ENCODE assay signal across 21 mouse cellular contexts in the genomic region with DNA sequence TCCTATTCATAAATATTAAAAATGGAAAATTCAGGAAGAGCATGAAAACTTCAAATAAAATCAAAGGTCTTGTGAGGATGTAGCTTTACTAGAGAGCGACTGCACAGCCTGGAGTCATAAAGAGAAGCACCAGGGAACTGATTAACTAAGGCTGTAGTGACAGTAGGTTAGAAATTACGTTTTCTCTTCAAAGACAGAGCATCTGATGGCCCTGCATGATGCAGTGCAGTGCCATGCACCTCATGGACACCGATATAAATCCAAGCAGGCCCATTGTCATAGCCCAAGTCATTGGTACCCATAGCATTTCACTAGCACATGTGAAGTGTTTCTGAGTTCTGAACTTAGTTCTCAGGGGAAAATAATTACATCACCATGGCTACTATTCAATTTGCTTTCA.
"Had no signal": no experiment of that assay in that cellular context is flagged by ENCODE, and none has a peak within 500 bp of the region (broad histone marks: within the 10 kb centered on the region; RNA-seq: fewer than 3 reads in every experiment).

No protein-coding gene starts in this region.

- H3K27ac ChIP-seq: limb, embryonic 12.5 days; limb, embryonic 15.5 days; liver, embryonic 14.5 days; midbrain, embryonic 12.5 days; stomach, postnatal 0 days had no signal

- DNase-seq: kidney, adult 18-20 months; kidney, adult 9 months; kidney, postnatal 14 days; kidney, postnatal 4 days; left cerebral cortex, postnatal 4 days; liver, postnatal 0 days; lung, embryonic 14.5 days; lung, postnatal 36 days; thymus, adult 2 months; thymus, postnatal 14 days; thymus, postnatal 4 days had no signal

- ATAC-seq: intestine, embryonic 16.5 days; liver, postnatal 0 days; lung, postnatal 0 days had no signal

- H3K36me3 ChIP-seq: limb, embryonic 12.5 days; limb, embryonic 15.5 days; midbrain, embryonic 12.5 days had no signal

- H3K9ac ChIP-seq: limb, embryonic 12.5 days; limb, embryonic 15.5 days; liver, embryonic 14.5 days; liver, postnatal 0 days; lung, embryonic 14.5 days; midbrain, embryonic 12.5 days had no signal

- H3K4me1 ChIP-seq: megakaryocyte, embryonic 14.5 days; midbrain, embryonic 12.5 days had no signal

- H3K4me2 ChIP-seq: limb, embryonic 12.5 days; limb, embryonic 15.5 days; liver, embryonic 11.5 days; lung, embryonic 14.5 days; midbrain, embryonic 12.5 days had no signal

- H3K27me3 ChIP-seq: limb, embryonic 12.5 days; limb, embryonic 15.5 days; megakaryocyte, embryonic 14.5 days; midbrain, embryonic 12.5 days had no signal

- H3K9me3 ChIP-seq: limb, embryonic 12.5 days; limb, embryonic 15.5 days; megakaryocyte, embryonic 14.5 days; midbrain, embryonic 12.5 days had no signal

- H3K4me3 ChIP-seq: limb, embryonic 12.5 days; limb, embryonic 15.5 days; megakaryocyte, embryonic 14.5 days; midbrain, embryonic 12.5 days; myocyte had no signal
